Mouse (Mus musculus) subcutaneous adipose tissue, adult 2 months (tissue): ENCODE measurements around the gene Vamp3. TPM values are rescaled to one million over a fixed set of nuclear protein-coding genes. Genes with fewer than 3 reads are reported as not detected.

Experiments used
- polyA plus RNA-seq: library from polyadenylated mRNA; depleted of rRNA; stranded (reverse); fragments of >200 nt; gene quantifications from 2 replicates; pipeline ENCODE4 v1.2.3, GENCODE M21; 2012; ENCODE audit warnings: low replicate concordance; rRNA removed

Gene Vamp3
- polyA plus RNA-seq: 55.3 and 79.7 TPM in 2 replicates

GRCm38 (mm10) chr4:151057347-151058321, at the start of gene Vamp3:
TSS of gene Vamp3 (minus strand) at chr4:151057963.

GRCm38 (mm10) chr4:151089270-151089669, 31.5 kb upstream of the Vamp3 start, which contains the start of gene Gm13090:
TSS of gene Gm13090 (plus strand) at chr4:151089570.

GRCm38 (mm10) chr4:151044037-151044943, 13.5 kb downstream of the Vamp3 start, which contains the start of gene Per3:
TSS of gene Per3 (minus strand) at chr4:151044665.

Other genes with a start within 250 kb of the Vamp3 start
- gene Errfi1, start 204.0 kb downstream of the Vamp3 start, polyA plus RNA-seq: 31.4 and 34.2 TPM in 2 replicates
- 163 and 222 TPM in 2 replicates for gene Park7, start 143.5 kb downstream of the Vamp3 start, polyA plus RNA-seq
- 1.6 and 1.7 TPM in 2 replicates for gene Tnfrsf9, start 143.4 kb downstream of the Vamp3 start, polyA plus RNA-seq
- not detected in 2 replicates for gene Uts2, start 60.9 kb downstream of the Vamp3 start, polyA plus RNA-seq
- gene Per3, start 13.3 kb downstream of the Vamp3 start, polyA plus RNA-seq: 18.5 and 26.5 TPM in 2 replicates
- not detected in 2 replicates for gene Gm13090, start 31.6 kb upstream of the Vamp3 start, polyA plus RNA-seq